Mouse (Mus musculus): ENCODE measurements around the gene Celf2.

- no peak for TF ChIP-seq CTCF (IDR thresholded peaks at IDR 0.05; ENCODE audit: low read depth, low read length)
- no peak for TF ChIP-seq POLR2A (IDR thresholded peaks at IDR 0.05; ENCODE audit: borderline replicate concordance, low read depth, low read length)
Measured at GRCm38 (mm10) chr2:6678231-6678630, 831.1 kb downstream of the Celf2 start.

Data from bone marrow macrophage, adult 2 months (primary cell).